Mouse (Mus musculus): ENCODE measurements around the gene Ssbp2. TPM values are rescaled to one million over a fixed set of nuclear protein-coding genes. Genes with fewer than 3 reads are reported as not detected.

The Ssbp2 gene
- polyA plus RNA-seq, 1 experiment from 2014 or later: 204 TPM

GRCm38 (mm10) chr13:91723108-91723735, 263.1 kb downstream of the Ssbp2 start:
- no peak for DNase-seq (ENCODE audit: low spot score)
- H3K4me2 ChIP-seq (replicated peaks): no peak overlapping the region
- no peak overlapping the region for H3K9ac ChIP-seq
- H3K4me3 ChIP-seq (replicated peaks; ENCODE audit: low read length): no peak overlapping the region
- ATAC-seq (ENCODE audit: low FRiP score): peak; percentile 72
- no peak overlapping the region for H3K27ac ChIP-seq
- H3K27me3 ChIP-seq (ENCODE audit: control insufficient read depth, insufficient read depth, low read length): no peaks in the 10 kb centered on the region
- H3K9me3 ChIP-seq (ENCODE audit: control insufficient read depth, low read length): no peaks in the 10 kb centered on the region
- WGBS: 70% methylated on average over 8 of the region's 8 CpGs
- H3K4me1 ChIP-seq (replicated peaks; ENCODE audit: control insufficient read depth, insufficient read depth, low read length): no peaks in the 10 kb centered on the region
- H3K36me3 ChIP-seq (replicated peaks; ENCODE audit: control insufficient read depth, insufficient read depth): no peaks in the 10 kb centered on the region

GRCm38 (mm10) chr13:91723736-91724119, 263.6 kb downstream of the Ssbp2 start:
- 87% methylated on average over 7 of the region's 7 CpGs for WGBS
- Histone ChIP-seq H3K27ac (no peak overlapping the region), H3K4me3 (replicated peaks; ENCODE audit: low read length) (no peak overlapping the region), H3K9ac (no peak overlapping the region), H3K4me1 (replicated peaks; ENCODE audit: control insufficient read depth, insufficient read depth, low read length) (no peaks in the 10 kb centered on the region), H3K27me3 (ENCODE audit: control insufficient read depth, insufficient read depth, low read length) (no peaks in the 10 kb centered on the region), H3K9me3 (ENCODE audit: control insufficient read depth, low read length) (no peaks in the 10 kb centered on the region), H3K36me3 (replicated peaks; ENCODE audit: control insufficient read depth, insufficient read depth) (no peaks in the 10 kb centered on the region), H3K4me2 (replicated peaks) (no peak overlapping the region)
- ATAC-seq (ENCODE audit: low FRiP score): peak; percentile 27
- no peak for DNase-seq (ENCODE audit: low spot score)

DNA sequence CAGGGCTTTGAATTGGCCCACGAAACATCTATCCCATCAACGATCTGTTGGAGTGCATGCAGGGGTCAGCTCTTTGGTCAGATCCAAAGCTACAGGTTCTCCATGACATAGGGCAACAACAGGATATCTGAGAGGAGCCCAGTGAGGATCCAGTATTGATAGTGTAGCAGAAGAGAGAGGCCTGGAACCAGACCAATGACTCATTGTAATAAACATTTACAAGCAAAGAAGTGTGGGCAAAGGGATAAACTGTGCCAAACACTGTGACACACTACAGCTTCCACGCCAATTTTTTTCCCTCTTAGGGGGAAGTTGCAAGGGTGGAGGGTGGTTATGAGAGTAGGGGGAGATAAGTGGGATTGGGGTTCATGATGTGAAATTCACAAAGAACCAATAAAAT, 264.1 kb downstream of the Ssbp2 start:
- H3K4me1 ChIP-seq (replicated peaks; ENCODE audit: control insufficient read depth, insufficient read depth, low read length): no peaks in the 10 kb centered on the region
- no peak overlapping the region for H3K4me3 ChIP-seq (replicated peaks; ENCODE audit: low read length)
- no peaks in the 10 kb centered on the region for H3K9me3 ChIP-seq (ENCODE audit: control insufficient read depth, low read length)
- no peaks in the 10 kb centered on the region for H3K27me3 ChIP-seq (ENCODE audit: control insufficient read depth, insufficient read depth, low read length)
- no peak overlapping the region for H3K27ac ChIP-seq
- 94% methylated on average over 3 of the region's 3 CpGs for WGBS
- DNase-seq (ENCODE audit: low spot score): no peak
- no peaks in the 10 kb centered on the region for H3K36me3 ChIP-seq (replicated peaks; ENCODE audit: control insufficient read depth, insufficient read depth)
- H3K4me2 ChIP-seq (replicated peaks): no peak overlapping the region
- no peak overlapping the region for H3K9ac ChIP-seq
- no peak for ATAC-seq (ENCODE audit: low FRiP score)

DNA sequence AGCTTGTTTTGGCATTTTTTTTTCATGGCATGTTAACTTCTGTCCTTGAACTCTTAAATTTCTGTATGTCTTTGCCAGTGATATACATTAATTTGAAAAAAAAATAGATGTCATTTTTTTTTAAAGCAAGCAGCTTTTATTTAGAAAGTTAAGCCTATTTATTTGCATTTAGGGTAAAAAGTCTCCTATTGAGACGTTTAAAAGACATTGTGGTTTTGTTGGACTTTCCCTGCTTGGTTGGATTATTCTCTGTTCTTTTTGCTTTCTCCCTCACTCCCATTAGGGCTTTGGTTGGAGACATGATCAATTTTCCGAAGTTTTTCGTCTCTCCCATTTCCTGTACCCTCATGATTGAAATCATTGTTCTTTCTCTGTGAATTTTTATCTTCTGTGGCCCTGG, 265.0 kb downstream of the Ssbp2 start:
- Histone ChIP-seq H3K36me3 (replicated peaks; ENCODE audit: control insufficient read depth, insufficient read depth) (no peaks in the 10 kb centered on the region), H3K9me3 (ENCODE audit: control insufficient read depth, low read length) (no peaks in the 10 kb centered on the region), H3K9ac (no peak overlapping the region), H3K4me2 (replicated peaks) (no peak overlapping the region), H3K4me3 (replicated peaks; ENCODE audit: low read length) (no peak overlapping the region), H3K4me1 (replicated peaks; ENCODE audit: control insufficient read depth, insufficient read depth, low read length) (no peaks in the 10 kb centered on the region), H3K27me3 (ENCODE audit: control insufficient read depth, insufficient read depth, low read length) (no peaks in the 10 kb centered on the region), H3K27ac (no peak overlapping the region)
- no peak for DNase-seq (ENCODE audit: low spot score)
- ATAC-seq (ENCODE audit: low FRiP score): no peak
- WGBS: 79% methylated on average over 3 of the region's 3 CpGs

DNA sequence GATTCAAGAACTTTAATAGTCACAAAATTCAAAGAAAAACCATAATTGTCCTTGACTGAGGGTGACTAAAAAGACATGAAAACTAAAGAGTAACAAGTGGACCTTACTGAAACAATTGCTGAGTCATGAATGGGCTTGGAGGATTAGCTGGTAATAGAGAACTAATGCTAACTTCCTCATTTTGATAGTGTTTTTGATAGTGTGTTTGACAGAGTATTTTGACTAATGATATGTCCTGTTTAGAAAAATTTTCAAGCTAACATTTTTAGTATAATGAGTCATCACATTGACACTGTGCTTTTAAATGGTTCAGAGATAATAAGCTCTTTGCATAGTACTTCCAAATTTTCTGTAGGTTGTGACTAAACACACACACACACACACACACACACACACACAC, 267.8 kb downstream of the Ssbp2 start:
- no peak overlapping the region for H3K4me3 ChIP-seq (replicated peaks; ENCODE audit: low read length)
- no peak overlapping the region for H3K4me2 ChIP-seq (replicated peaks)
- H3K27me3 ChIP-seq (ENCODE audit: control insufficient read depth, insufficient read depth, low read length): no peaks in the 10 kb centered on the region
- no peaks in the 10 kb centered on the region for H3K9me3 ChIP-seq (ENCODE audit: control insufficient read depth, low read length)
- H3K9ac ChIP-seq: no peak overlapping the region
- DNase-seq (ENCODE audit: low spot score) (no peak), ATAC-seq (ENCODE audit: low FRiP score) (no peak)
- no peaks in the 10 kb centered on the region for H3K36me3 ChIP-seq (replicated peaks; ENCODE audit: control insufficient read depth, insufficient read depth)
- H3K27ac ChIP-seq: no peak overlapping the region
- H3K4me1 ChIP-seq (replicated peaks; ENCODE audit: control insufficient read depth, insufficient read depth, low read length): no peaks in the 10 kb centered on the region

GRCm38 (mm10) chr13:91737191-91737590, 277.1 kb downstream of the Ssbp2 start:
- WGBS: 90% methylated on average over 1 of the region's 1 CpGs
- no peaks in the 10 kb centered on the region for H3K27me3 ChIP-seq (ENCODE audit: control insufficient read depth, insufficient read depth, low read length)
- no peak overlapping the region for H3K27ac ChIP-seq
- no peak for DNase-seq (ENCODE audit: low spot score)
- ATAC-seq (ENCODE audit: low FRiP score): no peak
- H3K36me3 ChIP-seq (replicated peaks; ENCODE audit: control insufficient read depth, insufficient read depth): no peaks in the 10 kb centered on the region
- no peak overlapping the region for H3K9ac ChIP-seq
- peaks cover 8% of the 10 kb centered on the region; the same call in 1 of the 2 replicates for H3K4me1 ChIP-seq (replicated peaks; ENCODE audit: control insufficient read depth, insufficient read depth, low read length)
- no peak overlapping the region for H3K4me2 ChIP-seq (replicated peaks)
- H3K4me3 ChIP-seq (replicated peaks; ENCODE audit: low read length): no peak overlapping the region
- H3K9me3 ChIP-seq (ENCODE audit: control insufficient read depth, low read length): no peaks in the 10 kb centered on the region

DNA sequence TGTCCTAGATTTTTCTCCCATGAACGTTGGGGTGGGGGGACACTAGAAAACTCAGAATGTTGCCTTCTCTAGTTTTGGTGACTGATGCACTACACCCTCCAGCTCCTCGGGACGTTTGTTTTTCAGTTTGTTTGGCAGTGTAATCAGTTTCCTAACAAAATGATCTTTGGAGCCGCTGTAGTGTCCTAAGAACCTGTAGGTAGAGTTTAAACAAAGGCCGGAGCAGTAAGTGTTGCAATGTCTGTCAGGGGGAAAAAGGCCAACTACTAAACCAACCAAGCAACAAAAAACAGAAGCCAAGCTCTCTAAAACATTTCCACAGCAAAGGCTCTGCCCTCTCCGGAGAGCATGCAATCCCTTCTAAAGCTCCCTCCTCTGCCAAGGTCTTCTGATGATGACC, 280.8 kb downstream of the Ssbp2 start:
- ATAC-seq (ENCODE audit: low FRiP score) (no peak), DNase-seq (ENCODE audit: low spot score) (no peak)
- no peaks in the 10 kb centered on the region for H3K36me3 ChIP-seq (replicated peaks; ENCODE audit: control insufficient read depth, insufficient read depth)
- no peaks in the 10 kb centered on the region for H3K9me3 ChIP-seq (ENCODE audit: control insufficient read depth, low read length)
- H3K9ac ChIP-seq: peak overlapping the region; percentile 64
- H3K4me2 ChIP-seq (replicated peaks): peak overlapping the region; percentile 79
- H3K4me1 ChIP-seq (replicated peaks; ENCODE audit: control insufficient read depth, insufficient read depth, low read length): peaks cover 9% of the 10 kb centered on the region; the same call in 1 of the 2 replicates
- 74% methylated on average over 6 of the region's 6 CpGs for WGBS
- H3K4me3 ChIP-seq (replicated peaks; ENCODE audit: low read length): peak overlapping the region; percentile 37
- H3K27ac ChIP-seq: no peak overlapping the region
- H3K27me3 ChIP-seq (ENCODE audit: control insufficient read depth, insufficient read depth, low read length): no peaks in the 10 kb centered on the region

- peak within 1 kb of the TSS; percentile 79 for H3K4me2 ChIP-seq (replicated peaks)
- no peaks in the 10 kb centered on the region for H3K27me3 ChIP-seq (ENCODE audit: control insufficient read depth, insufficient read depth, low read length)
- no peaks in the 10 kb centered on the region for H3K9me3 ChIP-seq (ENCODE audit: control insufficient read depth, low read length)
- ATAC-seq (ENCODE audit: low FRiP score): peak; percentile 73
- peak within 1 kb of the TSS; percentile 64 for H3K9ac ChIP-seq
- 8% methylated on average over 45 of the region's 45 CpGs for WGBS
- H3K4me1 ChIP-seq (replicated peaks; ENCODE audit: control insufficient read depth, insufficient read depth, low read length): peaks cover 9% of the 10 kb centered on the region; the same call in 1 of the 2 replicates
- H3K36me3 ChIP-seq (replicated peaks; ENCODE audit: control insufficient read depth, insufficient read depth): no peaks in the 10 kb centered on the region
- H3K27ac ChIP-seq: no peak within 1 kb of the TSS
- DNase-seq (ENCODE audit: low spot score): peak; percentile 34
- peak within 1 kb of the TSS; percentile 37 for H3K4me3 ChIP-seq (replicated peaks; ENCODE audit: low read length)
These were observed 281.4 kb downstream of the Ssbp2 start, which contains the start of gene Acot12 for GRCm38 (mm10) chr13:91741280-91742047. Gene Acot12 (plus strand): TSS chr13:91741512.

DNA sequence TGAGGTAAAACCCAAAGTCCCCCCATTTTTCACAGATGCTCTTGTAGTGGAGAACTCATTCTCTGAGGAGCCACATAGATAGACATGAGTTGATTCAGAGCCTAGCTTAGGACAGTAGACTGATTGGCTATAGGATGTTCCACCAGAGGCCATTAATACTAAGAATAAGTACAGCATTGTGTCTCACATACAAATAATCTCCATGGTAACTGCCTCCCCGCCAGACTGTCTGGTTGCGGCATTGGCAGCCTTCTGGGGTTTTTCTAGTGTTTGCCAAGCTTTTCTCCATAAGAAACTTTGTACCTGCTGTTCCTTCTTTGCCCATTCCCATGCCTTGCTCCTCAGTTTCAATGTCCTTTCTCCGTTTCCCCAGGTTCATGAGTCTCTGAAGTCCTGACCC, 283.1 kb downstream of the Ssbp2 start:
- DNase-seq (ENCODE audit: low spot score) (no peak), ATAC-seq (ENCODE audit: low FRiP score) (0 out of 2 replicates have a peak, but pooled peaks have one; percentile 29)
- Histone ChIP-seq H3K4me3 (replicated peaks; ENCODE audit: low read length) (no peak overlapping the region), H3K36me3 (replicated peaks; ENCODE audit: control insufficient read depth, insufficient read depth) (no peaks in the 10 kb centered on the region), H3K4me1 (replicated peaks; ENCODE audit: control insufficient read depth, insufficient read depth, low read length) (peaks cover 9% of the 10 kb centered on the region; the same call in 1 of the 2 replicates), H3K9ac (no peak overlapping the region), H3K27ac (no peak overlapping the region), H3K4me2 (replicated peaks) (no peak overlapping the region), H3K9me3 (ENCODE audit: control insufficient read depth, low read length) (no peaks in the 10 kb centered on the region), H3K27me3 (ENCODE audit: control insufficient read depth, insufficient read depth, low read length) (no peaks in the 10 kb centered on the region)
- 63% methylated on average over 3 of the region's 3 CpGs for WGBS

Measured in hindbrain, embryonic 14.5 days (tissue).